Mouse (Mus musculus) G1E (cell line): ENCODE results near the gene Rnf121. TPM values are rescaled to one million over a fixed set of nuclear protein-coding genes. Genes with fewer than 3 reads are reported as not detected.

Source experiments
- ATAC-seq: 2 replicates; pipeline ENCODE4 v1.8.0; 2016; ENCODE audit warnings: mild to moderate bottlenecking; ENCODE audit not compliant: insufficient number of reproducible peaks, poor library complexity, low FRiP score, severe bottlenecking; ENCODE audit errors: extremely low read depth
- DNase-seq: peaks from one replicate; pipeline ENCODE4 v3.0.0; 2012; ENCODE audit warnings: low spot score
- H3K27me3 ChIP-seq: 2 replicates; pipeline ENCODE4 v1.6.1; 2012; ENCODE audit warnings: mild to moderate bottlenecking, low read length, inconsistent platforms; ENCODE audit not compliant: insufficient read depth
- H3K36me3 ChIP-seq: replicated peaks from 2 replicates; pipeline ENCODE3; 2012; ENCODE audit warnings: mild to moderate bottlenecking, inconsistent platforms
- H3K4me1 ChIP-seq: 2 replicates; pipeline ENCODE4 v1.6.1; 2012; ENCODE audit warnings: low read depth, low read length, inconsistent platforms, mixed read lengths; ENCODE audit not compliant: insufficient read depth
- H3K4me3 ChIP-seq: 2 replicates; pipeline ENCODE4 v1.5.1; 2012; ENCODE audit warnings: low read depth, mild to moderate bottlenecking, inconsistent platforms, low read length, moderate library complexity, mixed read lengths
- H3K9me3 ChIP-seq: replicated peaks from 2 replicates; pipeline ENCODE4 v1.6.1; 2012; ENCODE audit warnings: inconsistent platforms
- CTCF ChIP-seq: IDR thresholded peaks from 2 replicates; pipeline ENCODE4 v1.5.1; 2012; ENCODE audit warnings: low read depth, low read length, inconsistent platforms, mixed read lengths
- GATA1 ChIP-seq: IDR thresholded peaks from 2 replicates; pipeline ENCODE4 v1.6.1; 2012; ENCODE audit warnings: borderline replicate concordance, low read length, inconsistent platforms, mixed read lengths
- GATA2 ChIP-seq: IDR thresholded peaks from 2 replicates; pipeline ENCODE4 v1.6.1; 2012; ENCODE audit warnings: low read depth, low read length, inconsistent platforms, borderline replicate concordance
- POLR2AphosphoS5 ChIP-seq: IDR thresholded peaks from 2 replicates; pipeline ENCODE4 v1.6.1; 2012; ENCODE audit warnings: low read depth, low read length, inconsistent platforms; ENCODE audit not compliant: insufficient replicate concordance
- TAL1 ChIP-seq: conservative IDR thresholded peaks from 2 replicates; pipeline ENCODE4 v1.6.1; 2012; ENCODE audit warnings: low read depth, low read length, inconsistent platforms, mixed read lengths
- polyA plus RNA-seq: library from polyadenylated mRNA; stranded (reverse); fragments of >175 nt; gene quantifications from 2 replicates; pipeline ENCODE4 v1.2.3, GENCODE M21; 2012
- total RNA-seq, 2 experiments: library from RNA; stranded (forward) in 1 of 2; stranded (reverse) in 1 of 2; fragments of 200-1000 nt in 1 of 2; fragments of >200 nt in 1 of 2; fragmentation: Nextera tagmentation in 1 of 2; gene quantifications; 2 replicates each; pipeline ENCODE4 v1.2.3; 2014 to 2017

Gene Rnf121
- total and polyA plus RNA-seq, 3 experiments = 2.7 to 11.4 (median 8.6) TPM

- Histone ChIP-seq H3K4me1 (peaks cover 5% of the 10 kb centered on the region), H3K27me3 (no peaks in the 10 kb centered on the region), H3K9me3 (no peaks in the 10 kb centered on the region), H3K4me3 (no peak overlapping the region), H3K36me3 (peaks cover 98% of the 10 kb centered on the region)
- ATAC-seq (no peak), DNase-seq (no peak)
- TF ChIP-seq GATA2 (no peak), TAL1 (no peak), POLR2AphosphoS5 (no peak), CTCF (no peak), GATA1 (no peak)
Measured at GRCm38 (mm10) chr7:102011855-102012254, 53.4 kb downstream of the Rnf121 start.

GRCm38 (mm10) chr7:102006520-102006919, 58.7 kb downstream of the Rnf121 start:
- Histone ChIP-seq H3K4me3 (no peak overlapping the region), H3K27me3 (no peaks in the 10 kb centered on the region), H3K4me1 (peaks cover 23% of the 10 kb centered on the region; the same call in 1 of the 2 replicates), H3K36me3 (peaks cover 97% of the 10 kb centered on the region), H3K9me3 (no peaks in the 10 kb centered on the region)
- DNase-seq = no peak
- no peak for ATAC-seq
- TF ChIP-seq TAL1 (peak; percentile 16; the same call in 1 of the 2 replicates), GATA1 (no peak)

- DNase-seq = no peak
- Histone ChIP-seq H3K27me3 (no peaks in the 10 kb centered on the region), H3K4me1 (peaks cover 19% of the 10 kb centered on the region; the same call in 1 of the 2 replicates), H3K4me3 (no peak overlapping the region), H3K36me3 (peaks cover 97% of the 10 kb centered on the region), H3K9me3 (no peaks in the 10 kb centered on the region)
- TF ChIP-seq CTCF (no peak), POLR2AphosphoS5 (no peak), GATA2 (no peak)
- no peak for ATAC-seq
Measured at GRCm38 (mm10) chr7:102000921-102001630, 64.2 kb downstream of the Rnf121 start.

- ATAC-seq = no peak
- TF ChIP-seq GATA1 (no peak), TAL1 (no peak), CTCF (no peak), POLR2AphosphoS5 (no peak), GATA2 (no peak)
- no peak overlapping the region for H3K4me3 ChIP-seq
- H3K27me3 ChIP-seq = no peaks in the 10 kb centered on the region
- no peak for DNase-seq
- H3K36me3 ChIP-seq = peaks cover 97% of the 10 kb centered on the region
- no peaks in the 10 kb centered on the region for H3K9me3 ChIP-seq
- peaks cover 14% of the 10 kb centered on the region; the same call in 1 of the 2 replicates for H3K4me1 ChIP-seq
Measured at GRCm38 (mm10) chr7:102000296-102000695, 65.0 kb downstream of the Rnf121 start.

- Histone ChIP-seq H3K4me3 (no peak overlapping the region), H3K9me3 (no peaks in the 10 kb centered on the region), H3K36me3 (peaks cover 97% of the 10 kb centered on the region), H3K4me1 (peaks cover 14% of the 10 kb centered on the region; the same call in 1 of the 2 replicates), H3K27me3 (no peaks in the 10 kb centered on the region)
- TF ChIP-seq GATA1 (no peak), GATA2 (no peak), POLR2AphosphoS5 (no peak), CTCF (no peak), TAL1 (no peak)
- DNase-seq = no peak
- ATAC-seq = no peak
Measured at GRCm38 (mm10) chr7:101999461-102000151, 65.7 kb downstream of the Rnf121 start.

- Histone ChIP-seq H3K9me3 (no peaks in the 10 kb centered on the region), H3K4me1 (peaks cover 11% of the 10 kb centered on the region; the same call in 1 of the 2 replicates), H3K36me3 (peaks cover 98% of the 10 kb centered on the region), H3K4me3 (no peak overlapping the region), H3K27me3 (no peaks in the 10 kb centered on the region)
- DNase-seq (peak; percentile 67), ATAC-seq (peak; percentile 40)
- no peak for TF ChIP-seq GATA2
- TF ChIP-seq POLR2AphosphoS5 = no peak
- peak; percentile 91 for TF ChIP-seq CTCF
- TF ChIP-seq GATA1 = no peak
Measured at GRCm38 (mm10) chr7:101998194-101998927, 66.9 kb downstream of the Rnf121 start.
